Mouse (Mus musculus) cerebral cortex, adult 2 months (tissue): ENCODE measurements around the gene Olfr12.

ENCODE experiments used
- WGBS: fragments of 180-500 bp; shearing (Covaris S2); methylation state at CpG from one replicate; pipeline ENCODE4 v1.1.7; 2018; 5-methylcytosine and 5-hydroxymethylcytosine counted together

Olfr12 gene

DNA sequence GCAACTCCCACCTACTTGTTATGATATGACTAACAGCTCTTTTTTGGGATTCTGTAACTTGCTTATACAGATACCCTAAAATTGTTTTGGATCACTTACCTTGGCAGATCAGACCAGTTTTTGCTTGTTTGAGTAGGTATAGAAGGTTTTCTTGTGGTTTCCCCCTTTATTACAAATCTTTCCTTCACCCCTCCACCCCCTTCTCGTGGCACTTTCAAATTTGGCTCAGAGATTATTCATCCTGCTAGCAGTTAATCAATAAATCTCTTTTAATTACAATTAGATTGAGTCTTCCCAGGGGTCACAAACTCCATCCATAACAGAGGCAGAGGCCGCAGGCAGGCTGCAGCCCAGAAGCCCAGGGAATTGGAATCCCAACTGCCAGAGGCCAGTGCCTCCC lies at the start of gene Olfr12:
TSS of gene Olfr12 (plus strand) at position 301 of the 400 bp plus-strand sequence.
- WGBS = 82% methylated on average over 2 of the region's 2 CpGs

DNA sequence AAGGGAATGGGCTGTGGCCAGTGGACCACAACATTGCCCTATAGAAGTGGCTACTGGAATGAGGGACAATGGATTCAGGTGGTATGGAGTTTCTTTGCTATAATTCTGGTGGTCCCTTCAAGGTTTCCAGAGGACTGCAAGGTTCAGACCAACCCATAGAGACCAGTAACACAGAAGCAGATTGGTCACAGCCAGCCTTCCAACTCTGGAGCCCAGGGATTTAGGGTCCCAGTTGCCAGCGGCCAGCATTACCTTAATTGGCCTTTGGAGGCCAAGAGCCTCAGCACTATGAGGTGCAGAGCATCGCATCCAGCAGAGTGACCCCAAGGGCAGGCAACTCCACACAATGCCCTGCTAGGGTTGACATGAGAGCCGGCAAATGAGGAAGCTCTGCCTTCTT lies 46.6 kb upstream of the Olfr12 start, which contains the start of gene Olfr1413:
TSS of gene Olfr1413 (plus strand) at position 301 of the 400 bp plus-strand sequence.
- WGBS = 92% methylated on average over 3 of the region's 3 CpGs

DNA sequence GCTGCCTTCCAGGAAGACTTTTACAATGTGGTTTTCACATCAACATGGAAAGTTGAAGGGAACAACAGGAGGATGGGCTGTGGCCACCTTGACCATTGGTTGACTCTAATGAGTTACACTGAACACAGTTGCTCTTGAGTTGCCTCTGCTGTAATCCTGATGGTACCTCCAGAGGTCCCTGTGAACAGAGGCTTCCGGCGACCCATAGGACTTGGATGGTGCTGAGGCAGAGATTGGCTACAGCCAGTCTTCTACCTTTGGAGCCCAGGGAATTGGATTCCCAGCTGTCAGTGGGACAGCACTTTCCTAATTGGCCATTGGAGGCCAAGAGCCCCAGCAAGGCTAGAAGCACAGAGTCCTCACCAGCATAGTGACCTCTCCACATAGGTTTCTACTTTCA lies 32.1 kb upstream of the Olfr12 start, which contains the start of gene Olfr1412:
TSS of gene Olfr1412 (plus strand) at position 301 of the 400 bp plus-strand sequence.
- 84% methylated on average over 2 of the region's 2 CpGs for WGBS

DNA sequence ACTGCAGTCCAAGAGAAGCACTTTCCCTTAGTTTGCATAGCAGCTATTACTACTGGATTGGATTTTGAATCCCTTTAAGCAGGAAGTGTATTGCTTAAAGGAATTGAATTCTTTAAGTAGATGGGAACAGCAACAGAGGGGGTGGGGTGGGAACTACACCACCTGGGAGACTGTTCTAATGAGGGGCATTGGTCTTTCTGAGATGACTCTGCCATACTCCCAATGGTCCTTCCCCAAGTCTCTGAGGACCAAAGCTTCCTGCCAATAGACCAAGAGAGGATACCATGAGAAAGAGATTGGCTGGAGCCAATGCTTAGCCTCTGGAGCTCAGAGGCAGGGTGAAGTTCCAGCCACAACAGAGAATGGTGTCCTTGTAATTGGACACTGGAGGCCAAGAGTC lies 23.5 kb upstream of the Olfr12 start, which contains the start of gene Olfr1411:
TSS of gene Olfr1411 (plus strand) at position 301 of the 400 bp plus-strand sequence.

DNA sequence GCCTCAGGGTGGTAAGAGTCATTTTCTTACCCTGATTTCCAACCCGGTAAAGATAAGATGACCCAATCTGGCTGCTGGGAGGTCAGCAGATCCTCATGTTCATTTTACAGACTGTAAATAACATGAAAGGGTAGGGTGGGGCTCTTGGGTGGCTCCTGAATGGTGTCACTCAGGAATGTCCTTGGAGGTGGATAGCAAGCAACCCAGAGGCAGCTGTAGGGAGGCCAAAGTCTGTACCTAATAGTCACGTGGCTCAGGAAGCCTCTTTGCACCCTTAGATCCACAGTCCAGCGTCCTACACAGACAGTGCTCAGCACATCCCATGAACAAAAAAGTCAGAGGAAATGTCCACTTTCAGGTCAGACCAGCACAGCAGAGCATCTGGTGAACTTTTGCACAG lies 21.6 kb upstream of the Olfr12 start:
- WGBS = 89% methylated on average over 3 of the region's 3 CpGs

DNA sequence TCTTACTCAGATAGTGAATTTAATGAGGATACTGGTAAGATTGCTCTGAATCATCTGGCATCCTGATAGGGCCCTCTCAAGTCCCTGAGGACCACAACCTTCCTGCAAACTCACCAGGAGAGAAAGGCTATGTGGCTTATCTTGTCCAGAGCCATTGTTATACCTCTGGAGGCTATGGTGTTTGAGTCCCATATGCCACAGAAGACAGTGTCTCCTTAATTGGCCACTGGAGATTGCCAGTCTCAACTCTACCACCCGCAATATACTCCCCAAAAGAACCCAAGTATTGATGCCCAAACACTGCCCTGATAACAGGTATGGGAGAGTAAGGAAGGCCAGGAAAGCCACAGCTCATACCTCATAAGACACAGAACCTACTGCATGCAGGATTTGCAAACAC lies 12.1 kb upstream of the Olfr12 start, which contains the start of gene Olfr1410:
TSS of gene Olfr1410 (plus strand) at position 301 of the 400 bp plus-strand sequence.
- WGBS = 100% methylated on average over 1 of the region's 1 CpGs

DNA sequence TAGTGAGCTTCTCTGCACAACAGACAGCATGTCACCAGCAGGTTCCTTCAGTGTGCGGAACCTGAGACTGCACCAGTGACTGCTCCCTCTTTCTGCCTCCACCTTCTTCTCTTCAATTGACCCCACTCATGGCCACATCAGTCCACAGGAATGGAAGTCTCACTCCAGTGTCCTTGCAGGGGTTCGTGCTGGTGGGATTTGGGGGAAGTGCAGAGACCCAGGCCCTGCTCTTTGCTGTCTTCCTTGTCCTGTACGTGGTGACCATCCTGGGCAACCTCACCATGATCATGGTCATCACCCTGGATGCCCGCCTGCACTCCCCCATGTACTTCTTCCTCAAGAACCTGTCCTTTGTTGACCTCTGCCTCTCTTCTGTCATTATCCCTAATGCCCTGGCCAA lies 9.9 kb upstream of the Olfr12 start:
- 81% methylated on average over 4 of the region's 4 CpGs for WGBS

DNA sequence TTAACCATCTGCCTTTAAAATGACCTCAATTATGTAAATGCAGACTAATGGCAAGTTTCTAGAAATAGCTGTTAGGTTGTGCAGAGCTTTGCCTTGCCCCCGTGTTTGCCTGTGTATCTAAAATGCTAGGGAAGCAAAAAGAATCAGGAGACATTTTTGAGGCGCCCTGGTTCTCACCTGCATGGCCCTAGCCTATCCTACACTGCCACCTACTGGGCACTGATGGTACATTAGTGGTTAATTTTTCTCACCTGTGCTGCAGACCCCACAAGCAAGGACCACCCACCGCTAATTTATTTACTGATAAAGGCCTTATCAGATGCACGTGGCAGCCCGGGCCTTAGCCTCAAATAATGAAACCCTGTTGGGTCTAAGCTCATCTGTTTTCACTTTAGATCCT lies 6.6 kb upstream of the Olfr12 start:
- 9% methylated on average over 5 of the region's 5 CpGs for WGBS

DNA sequence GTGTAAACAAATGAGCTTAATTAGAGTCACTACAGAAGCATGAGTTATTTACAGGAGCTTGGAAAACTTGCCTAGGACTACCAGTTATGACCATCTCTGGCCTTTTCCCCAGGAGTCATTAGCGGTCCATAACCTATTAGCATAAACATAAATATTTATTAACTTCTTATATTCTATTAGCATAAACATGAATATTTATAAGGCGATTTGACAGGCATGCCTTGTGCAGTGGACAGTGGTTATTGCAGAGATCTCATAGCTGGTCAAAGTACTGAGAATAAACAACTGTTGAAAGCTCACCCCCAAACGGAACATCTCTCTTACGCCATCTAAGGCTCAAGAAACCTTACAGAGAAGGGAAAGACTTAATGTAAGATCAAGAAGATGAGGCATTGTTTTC lies 4.4 kb upstream of the Olfr12 start:
- WGBS = 47% methylated on average over 4 of the region's 4 CpGs

DNA sequence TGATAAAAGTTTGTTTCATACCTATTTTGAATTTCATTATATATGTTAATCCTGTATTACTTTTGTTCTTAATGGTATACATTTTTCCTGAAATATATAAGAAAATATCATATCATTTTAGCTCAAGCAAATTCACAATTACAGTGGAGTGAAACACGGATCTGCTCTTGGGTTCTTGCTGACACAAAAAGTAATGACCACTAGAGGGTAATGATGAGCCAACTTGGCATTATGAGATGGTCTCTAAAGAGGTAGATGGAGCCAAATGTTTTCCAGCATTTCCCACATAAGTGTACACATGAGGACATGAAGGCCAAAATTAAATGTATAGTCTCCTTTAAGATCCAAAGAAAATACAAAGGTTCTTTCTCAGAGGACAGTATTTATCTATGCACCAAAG lies 3.1 kb upstream of the Olfr12 start:
- 8% methylated on average over 1 of the region's 1 CpGs for WGBS

DNA sequence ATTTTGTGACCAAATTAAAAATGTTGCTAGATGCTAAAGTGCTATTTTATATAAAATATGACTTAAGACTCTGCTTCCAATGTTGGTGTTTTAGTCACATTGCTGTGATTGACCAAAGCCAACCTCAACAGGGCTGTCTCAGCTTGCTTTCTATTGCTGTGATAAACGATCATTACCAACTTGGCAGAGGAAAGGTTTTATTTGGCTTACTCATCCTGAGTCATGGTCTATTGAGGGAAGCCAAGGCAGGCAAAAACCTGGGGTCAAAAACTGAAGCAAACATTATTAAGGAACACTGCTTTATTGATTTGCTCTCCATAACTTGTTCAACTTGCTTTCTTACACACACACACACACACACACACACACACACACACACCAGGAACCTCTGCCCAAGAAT lies 1.5 kb upstream of the Olfr12 start:
- WGBS = 43% methylated on average over 1 of the region's 1 CpGs

DNA sequence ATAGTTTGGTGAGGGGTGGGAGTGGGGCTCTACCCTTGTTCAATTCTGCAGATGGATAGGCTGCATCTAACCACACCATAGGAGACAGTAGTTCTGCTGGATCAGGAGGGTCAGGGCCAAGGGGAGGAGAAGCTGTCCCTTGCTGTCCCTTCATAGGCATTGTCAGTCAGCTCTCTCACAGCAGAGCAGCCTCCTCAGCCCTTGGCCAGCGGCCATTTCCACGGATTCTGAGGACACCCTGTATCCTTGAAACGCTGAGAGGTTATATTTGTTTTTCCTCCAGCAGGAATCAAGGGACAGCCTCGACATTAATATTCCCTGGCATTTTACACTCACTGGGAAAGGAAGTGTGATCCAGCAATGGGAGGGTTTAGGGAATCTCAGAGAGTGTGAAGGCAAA lies 772 bp downstream of the Olfr12 start:
- 51% methylated on average over 4 of the region's 4 CpGs for WGBS

DNA sequence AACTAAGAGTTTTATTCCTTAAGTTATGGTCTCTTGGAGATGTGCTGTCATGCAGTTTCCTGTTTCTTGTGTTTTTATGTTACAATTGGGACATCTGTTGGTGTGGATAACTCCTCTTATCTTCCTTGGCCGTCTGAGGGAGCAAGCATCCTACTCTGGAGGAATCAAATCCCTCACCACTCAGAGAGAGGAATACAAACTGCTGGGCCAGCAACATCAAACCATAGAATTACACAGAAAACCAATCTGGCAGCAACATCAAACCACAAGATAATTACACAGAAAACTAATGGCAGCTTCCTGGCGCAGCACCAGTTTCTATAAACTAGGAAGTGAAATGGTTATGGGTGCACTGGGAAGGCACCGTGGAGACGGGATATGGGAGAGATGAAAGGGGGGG lies 10.6 kb downstream of the Olfr12 start:
- WGBS = 54% methylated on average over 4 of the region's 4 CpGs

DNA sequence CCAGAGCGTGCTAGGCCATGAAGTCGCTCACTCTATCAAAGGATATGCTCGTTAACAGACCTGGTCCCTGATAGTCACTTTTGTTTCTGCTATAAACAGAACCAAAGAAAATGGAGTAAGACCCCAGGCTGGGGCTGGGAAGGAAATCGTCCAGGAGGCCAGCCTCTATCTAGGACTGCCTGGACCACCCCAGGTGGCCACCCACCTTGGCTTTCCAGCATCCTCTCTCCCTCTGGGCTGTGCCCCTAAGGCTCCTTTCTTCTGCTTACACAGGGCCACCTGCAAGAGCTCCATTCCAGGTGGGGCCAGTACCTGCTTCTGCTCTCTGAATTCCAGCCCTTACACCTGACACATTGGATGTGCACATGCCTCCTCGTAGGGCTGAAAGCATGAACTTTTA lies 14.6 kb downstream of the Olfr12 start:
- 76% methylated on average over 5 of the region's 5 CpGs for WGBS

DNA sequence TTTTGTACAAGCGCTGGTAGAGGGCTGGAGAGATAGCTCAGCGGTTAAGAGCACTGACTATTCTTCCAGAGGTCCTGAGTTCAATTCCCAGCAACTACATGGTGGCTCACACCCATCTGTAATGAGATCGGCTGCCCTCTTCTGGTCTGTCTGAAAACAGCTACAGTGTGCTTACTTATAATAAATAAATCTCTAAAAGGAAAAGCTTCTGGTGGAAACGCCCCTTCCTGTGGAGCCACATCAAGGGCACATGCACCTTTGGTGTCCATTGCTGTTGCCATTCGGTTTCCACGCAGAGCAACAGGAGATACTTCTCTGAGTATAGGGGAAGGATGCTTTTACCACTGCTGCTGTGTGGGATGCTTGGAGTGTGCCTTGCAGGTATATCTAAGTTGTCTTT lies 15.4 kb downstream of the Olfr12 start:
- 69% methylated on average over 6 of the region's 6 CpGs for WGBS

DNA sequence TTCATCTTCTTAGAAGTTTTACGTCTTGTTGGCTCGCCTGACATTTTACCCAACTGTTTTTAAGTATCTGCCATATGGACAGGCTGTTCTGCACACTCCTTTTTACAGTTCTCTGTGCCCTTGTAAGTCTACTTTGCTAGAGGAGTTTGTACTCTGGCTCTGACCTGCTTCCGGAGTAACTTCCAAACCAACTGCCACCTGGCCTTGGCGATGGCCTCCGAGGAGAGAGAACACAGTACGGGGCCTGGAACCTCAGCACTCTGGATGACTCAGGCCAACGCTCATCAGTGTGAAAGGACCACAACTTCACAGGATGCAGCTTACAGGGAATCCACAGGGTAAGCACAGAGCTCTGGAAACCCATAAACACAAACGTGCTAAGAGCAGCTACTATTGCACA lies 16.1 kb downstream of the Olfr12 start:
- 69% methylated on average over 8 of the region's 8 CpGs for WGBS

DNA sequence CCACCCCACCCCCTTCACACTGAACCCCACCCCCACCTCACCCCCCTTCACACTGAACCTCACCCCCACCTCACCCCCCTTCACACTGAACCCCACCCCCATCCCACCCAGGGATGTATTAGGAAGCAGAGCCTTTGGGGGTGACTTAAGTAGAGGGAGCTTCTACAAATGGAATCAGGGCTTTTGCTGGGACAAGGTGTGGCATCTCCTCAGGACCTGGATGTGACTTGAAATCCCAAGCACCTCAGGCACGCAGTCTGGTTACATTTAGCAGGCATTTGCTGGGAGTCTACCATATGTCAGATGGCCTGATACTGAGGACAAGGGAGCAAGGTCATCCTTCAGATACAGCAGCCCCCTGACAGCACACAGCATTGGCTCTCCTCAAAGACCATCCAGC lies 17.0 kb downstream of the Olfr12 start:
- 70% methylated on average over 1 of the region's 1 CpGs for WGBS

DNA sequence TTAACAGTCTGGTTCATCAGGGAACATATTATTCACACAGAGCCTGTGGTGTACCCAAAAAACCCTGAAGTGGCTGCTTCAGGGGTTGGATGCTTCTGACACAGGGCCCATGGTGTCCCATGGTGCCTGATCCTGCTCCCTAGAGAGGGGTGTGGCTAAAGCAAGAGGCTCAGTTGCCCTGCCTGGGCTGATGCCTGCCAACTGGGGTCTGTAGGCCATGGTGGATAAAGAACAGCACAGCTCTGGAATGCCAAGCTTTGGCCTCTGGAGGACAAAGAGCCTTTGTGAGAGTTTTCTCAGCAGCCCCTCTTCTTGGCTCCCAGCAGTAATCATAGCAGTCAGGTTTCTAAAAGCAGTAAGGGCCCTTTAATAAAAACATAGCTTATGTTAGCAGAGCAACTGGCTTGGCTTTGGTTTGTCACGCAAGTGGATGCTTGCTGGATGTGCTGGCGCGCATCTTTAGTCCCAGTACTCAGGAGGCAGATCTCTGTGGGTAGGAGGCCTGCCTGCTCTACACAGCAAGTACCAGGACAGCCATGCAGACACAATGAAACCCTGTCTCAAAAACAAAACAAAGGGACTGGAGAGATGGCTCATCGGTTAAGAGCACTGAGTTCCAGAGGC lies 17.5 kb downstream of the Olfr12 start:
- 46% methylated on average over 4 of the region's 4 CpGs for WGBS

DNA sequence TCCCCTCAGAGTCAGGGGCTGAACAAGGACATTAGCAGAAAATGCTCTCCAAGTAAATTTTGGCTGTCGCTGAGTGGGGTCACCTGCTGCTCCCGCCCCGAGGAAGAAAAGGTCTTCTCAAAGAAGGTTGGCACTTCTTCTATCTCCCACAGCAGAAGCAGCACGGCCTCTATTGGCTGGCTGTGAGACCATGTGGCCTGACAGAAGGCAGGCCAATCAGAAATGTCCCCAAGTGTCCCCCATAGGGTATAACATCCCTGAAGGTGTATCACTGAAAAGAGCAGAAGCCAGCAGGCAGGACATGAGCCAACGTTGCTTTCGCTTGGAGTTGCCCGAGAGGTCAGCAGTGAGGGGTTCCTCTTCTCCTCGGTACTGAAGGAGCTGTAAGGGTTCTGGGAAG lies 18.4 kb downstream of the Olfr12 start:
- WGBS = 82% methylated on average over 8 of the region's 8 CpGs

DNA sequence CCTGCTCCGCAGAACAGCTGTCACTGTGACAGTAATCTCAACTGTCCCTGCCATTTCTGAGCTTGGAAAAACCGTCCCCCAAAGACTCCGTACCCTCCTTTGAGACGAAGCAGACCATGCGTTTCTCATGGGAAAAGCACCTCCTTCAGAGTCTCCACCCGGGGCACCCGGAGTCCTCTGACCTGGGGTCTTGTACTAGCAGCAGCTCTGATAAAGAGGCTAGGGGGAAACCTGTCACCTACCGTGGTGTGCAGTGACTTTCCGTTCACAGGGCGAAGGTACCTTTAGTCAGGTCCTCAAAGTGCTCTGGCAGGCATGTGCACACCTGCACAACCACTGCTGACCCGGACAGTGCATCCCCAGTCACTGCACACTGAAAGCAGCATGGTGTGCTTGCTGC lies 19.1 kb downstream of the Olfr12 start:
- 95% methylated on average over 11 of the region's 11 CpGs for WGBS

DNA sequence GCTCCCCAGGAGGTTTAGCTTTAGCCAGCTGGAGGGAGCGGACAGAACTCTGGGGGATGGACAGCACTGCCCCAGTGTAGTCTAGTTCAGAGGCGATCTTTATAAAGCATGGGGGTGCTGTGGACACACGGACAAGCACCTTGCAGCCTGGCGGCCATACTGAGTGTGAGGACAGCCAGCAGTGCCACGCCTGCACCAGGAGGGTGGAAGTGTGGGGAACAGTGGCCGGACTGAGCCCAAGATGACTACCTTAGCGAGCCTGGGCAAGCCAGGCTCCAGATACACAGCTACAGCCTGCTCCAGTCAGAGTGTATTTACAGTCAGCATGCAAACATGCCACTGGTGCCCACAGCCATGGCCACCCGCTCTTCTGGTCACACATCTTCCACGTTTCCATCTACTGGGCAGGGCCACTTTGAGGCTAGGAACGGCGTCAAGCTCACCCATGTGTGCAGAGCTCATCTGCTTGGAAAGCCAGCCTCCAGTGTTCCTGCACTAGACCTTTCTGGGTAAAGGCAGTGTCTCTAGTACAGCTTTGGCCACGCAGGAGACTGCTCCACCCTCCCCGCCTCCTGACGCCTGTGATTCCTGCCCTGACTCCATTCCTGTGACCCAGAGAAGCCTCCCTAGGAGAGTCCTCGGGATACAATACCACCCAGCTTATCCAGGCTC lies 20.0 kb downstream of the Olfr12 start:
- WGBS = 81% methylated on average over 15 of the region's 15 CpGs

DNA sequence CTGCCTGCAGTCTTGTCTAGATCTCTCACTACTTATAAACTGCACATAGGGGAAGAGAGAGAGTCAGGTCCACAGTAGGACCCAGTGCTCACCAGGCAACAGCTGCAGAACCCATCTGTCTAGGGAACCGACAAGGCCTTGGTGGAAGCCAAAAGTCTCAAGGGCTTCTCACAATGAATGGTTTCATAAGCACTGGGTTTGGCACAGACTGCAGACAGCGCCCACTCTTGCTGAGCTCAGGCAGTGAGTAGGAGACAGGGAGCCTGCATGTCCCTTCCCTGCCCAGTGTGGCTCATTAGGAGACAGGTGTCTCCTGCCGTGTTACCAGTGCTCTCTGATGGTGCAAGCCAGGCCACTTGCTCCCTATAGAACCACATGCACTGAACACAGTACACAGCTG lies 20.6 kb downstream of the Olfr12 start:
- WGBS = 34% methylated on average over 3 of the region's 3 CpGs

DNA sequence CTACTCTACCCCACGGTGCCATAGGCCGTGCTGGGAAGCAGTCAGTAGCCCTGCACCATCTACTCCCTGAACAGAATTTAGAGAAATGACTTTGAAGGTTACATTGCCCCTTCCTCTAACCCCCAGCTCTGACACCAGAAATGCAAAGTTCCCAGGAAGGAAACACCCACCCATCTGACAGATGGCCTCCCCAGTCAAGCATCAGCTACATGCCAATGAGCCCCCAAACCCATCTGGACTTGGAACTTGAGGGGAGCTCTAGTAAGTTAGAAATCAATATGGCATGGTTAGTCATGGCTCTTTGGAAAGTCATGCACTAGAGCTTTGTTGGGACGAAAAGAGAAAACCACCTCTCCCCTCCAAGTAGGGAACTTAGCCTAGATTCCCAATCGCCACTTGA lies 21.1 kb downstream of the Olfr12 start:
- WGBS = 82% methylated on average over 4 of the region's 4 CpGs
